Mouse (Mus musculus): ENCODE measurements around the gene Id1. TPM values are rescaled to one million over a fixed set of nuclear protein-coding genes. Genes with fewer than 3 reads are reported as not detected.

The Id1 gene
- polyA plus RNA-seq, 1 experiment, result 81.5 TPM

GRCm38 (mm10) chr2:152741153-152742041, 5.3 kb downstream of the Id1 start:
- DNase-seq (ENCODE audit: extremely low spot score in 1 of 2, low spot score in 1 of 2), result no peak

- peak in 1 of 2 experiments; percentile 26 for DNase-seq (ENCODE audit: extremely low spot score in 1 of 2, low spot score in 1 of 2)
Observed at GRCm38 (mm10) chr2:152742435-152742834, 6.4 kb downstream of the Id1 start.

GRCm38 (mm10) chr2:152753944-152754711, 18.1 kb downstream of the Id1 start, which contains the start of gene Cox4i2:
TSS of gene Cox4i2 (plus strand) at chr2:152754173.
- DNase-seq (ENCODE audit: extremely low spot score in 1 of 2, low spot score in 1 of 2), result no peak

- no peak for DNase-seq (ENCODE audit: extremely low spot score in 1 of 2, low spot score in 1 of 2)
Observed at GRCm38 (mm10) chr2:152756474-152757393, 20.7 kb downstream of the Id1 start.

- no peak for DNase-seq (ENCODE audit: extremely low spot score in 1 of 2, low spot score in 1 of 2)
Observed at GRCm38 (mm10) chr2:152757478-152757877, 21.4 kb downstream of the Id1 start.

GRCm38 (mm10) chr2:152758351-152758750, 22.3 kb downstream of the Id1 start:
- DNase-seq (ENCODE audit: extremely low spot score in 1 of 2, low spot score in 1 of 2), result no peak

- DNase-seq (ENCODE audit: extremely low spot score in 1 of 2, low spot score in 1 of 2), result no peak
Observed at GRCm38 (mm10) chr2:152763310-152763709, 27.3 kb downstream of the Id1 start.

GRCm38 (mm10) chr2:152764172-152765044, 28.4 kb downstream of the Id1 start:
- no peak for DNase-seq (ENCODE audit: extremely low spot score in 1 of 2, low spot score in 1 of 2)

- DNase-seq (ENCODE audit: extremely low spot score in 1 of 2, low spot score in 1 of 2), result no peak
Observed at GRCm38 (mm10) chr2:152765045-152765674, 29.1 kb downstream of the Id1 start.

- peak; percentile 59 to 93 for DNase-seq (ENCODE audit: extremely low spot score in 1 of 2, low spot score in 1 of 2)
Observed at GRCm38 (mm10) chr2:152766387-152767123, 30.5 kb downstream of the Id1 start.

GRCm38 (mm10) chr2:152767618-152768271, 31.7 kb downstream of the Id1 start:
- peak in 1 of 2 experiments; percentile 41 for DNase-seq (ENCODE audit: extremely low spot score in 1 of 2, low spot score in 1 of 2)

- no peak for DNase-seq (ENCODE audit: extremely low spot score in 1 of 2, low spot score in 1 of 2)
Observed at GRCm38 (mm10) chr2:152769677-152770076, 33.6 kb downstream of the Id1 start.

- DNase-seq (ENCODE audit: extremely low spot score in 1 of 2, low spot score in 1 of 2), result no peak
Observed at GRCm38 (mm10) chr2:152771571-152771970, 35.5 kb downstream of the Id1 start.

- no peak for DNase-seq (ENCODE audit: extremely low spot score in 1 of 2, low spot score in 1 of 2)
Observed at GRCm38 (mm10) chr2:152772231-152772630, 36.2 kb downstream of the Id1 start.

- DNase-seq (ENCODE audit: extremely low spot score in 1 of 2, low spot score in 1 of 2), result no peak
Observed at GRCm38 (mm10) chr2:152775357-152775756, 39.3 kb downstream of the Id1 start.

- DNase-seq (ENCODE audit: extremely low spot score in 1 of 2, low spot score in 1 of 2), result no peak
Observed at GRCm38 (mm10) chr2:152776019-152776418, 40.0 kb downstream of the Id1 start.

GRCm38 (mm10) chr2:152776435-152776834, 40.4 kb downstream of the Id1 start:
- DNase-seq (ENCODE audit: extremely low spot score in 1 of 2, low spot score in 1 of 2), result peak; percentile 84 to 86

- no peak for DNase-seq (ENCODE audit: extremely low spot score in 1 of 2, low spot score in 1 of 2)
Observed at GRCm38 (mm10) chr2:152777081-152777480, 41.0 kb downstream of the Id1 start.
